Mouse (Mus musculus) CH12.LX (cell line): ENCODE data around the gene Timm17a. TPM values are rescaled to one million over a fixed set of nuclear protein-coding genes. Genes with fewer than 3 reads are reported as not detected.

ENCODE experiments used
- DNase-seq: peaks from one replicate; pipeline ENCODE4 v3.0.0-alpha.2; 2013; ENCODE audit errors: extremely low read depth
- H3K27ac ChIP-seq: 2 replicates; pipeline ENCODE4 v1.5.1; 2012; ENCODE audit warnings: low read depth, mild to moderate bottlenecking, control low read depth, moderate library complexity; ENCODE audit not compliant: insufficient read depth
- H3K27me3 ChIP-seq: replicated peaks from 2 replicates; pipeline ENCODE3; 2012; ENCODE audit warnings: inconsistent platforms
- H3K36me3 ChIP-seq, 2 experiments: replicated peaks in 1 of 2; 2 replicates each; pipeline versions ENCODE3 to v1.6.1; 2012; ENCODE audit warnings: inconsistent platforms in 1 of 2, low read length in 1 of 2, mild to moderate bottlenecking in 1 of 2, mixed read lengths in 1 of 2, moderate library complexity in 1 of 2; ENCODE audit not compliant: control insufficient read depth in 1 of 2, insufficient read depth in 1 of 2
- H3K4me1 ChIP-seq, 2 experiments: 2 replicates each; pipeline ENCODE4 v1.6.1; 2012; ENCODE audit warnings: inconsistent platforms in 1 of 2, moderate library complexity in 1 of 2; ENCODE audit not compliant: insufficient read depth in 2 of 2, control insufficient read depth in 1 of 2
- H3K4me2 ChIP-seq: 2 replicates; pipeline ENCODE4 v1.6.1; 2012; ENCODE audit warnings: low read depth, mild to moderate bottlenecking, control low read depth; ENCODE audit not compliant: poor library complexity, insufficient read depth, severe bottlenecking
- H3K4me3 ChIP-seq, 3 experiments: fragments of 150-350 bp in 1 of 3; sonication (generic) in 1 of 3; replicated peaks in 1 of 3; 2 replicates each; pipeline versions ENCODE3 to v1.5.1; 2011 to 2012; ENCODE audit warnings: low read depth in 2 of 3, low read length in 2 of 3, mild to moderate bottlenecking in 2 of 3, moderate library complexity in 2 of 3, control low read depth in 1 of 3, improper control_type of control experiment in 1 of 3, inconsistent platforms in 1 of 3, mixed read lengths in 1 of 3; ENCODE audit not compliant: poor library complexity in 1 of 3
- H3K79me2 ChIP-seq: replicated peaks from 2 replicates; pipeline ENCODE4 v1.6.1; 2012; ENCODE audit warnings: mild to moderate bottlenecking, moderate library complexity; ENCODE audit not compliant: control insufficient read depth, poor library complexity, insufficient read depth, severe bottlenecking; ENCODE audit errors: extremely low read depth
- H3K9ac ChIP-seq: 2 replicates; pipeline ENCODE4 v1.6.1; 2012; ENCODE audit warnings: low read depth, mild to moderate bottlenecking, control low read depth, moderate library complexity; ENCODE audit not compliant: insufficient read depth
- H3K9me3 ChIP-seq: replicated peaks from 2 replicates; pipeline ENCODE3; 2012; ENCODE audit warnings: low read length, inconsistent platforms, mixed read lengths
- BHLHE40 ChIP-seq: IDR thresholded peaks from 2 replicates; pipeline ENCODE4 v1.6.1; 2011; ENCODE audit warnings: mild to moderate bottlenecking, low read depth, low read length, improper control_type of control experiment
- CHD2 ChIP-seq: IDR thresholded peaks from 2 replicates; pipeline ENCODE4 v1.6.1; 2011; ENCODE audit warnings: low read length, improper control_type of control experiment
- E2F4 ChIP-seq: IDR thresholded peaks from 2 replicates; pipeline ENCODE4 v1.6.1; 2011; ENCODE audit warnings: low read depth, low read length, improper control_type of control experiment; ENCODE audit not compliant: insufficient replicate concordance
- ELF1 ChIP-seq: IDR thresholded peaks from 2 replicates; pipeline ENCODE4 v1.6.1; 2014; ENCODE audit warnings: low read depth, mild to moderate bottlenecking, inconsistent platforms, low read length, improper control_type of control experiment
- GABPA ChIP-seq: IDR thresholded peaks from 2 replicates; pipeline ENCODE4 v1.6.1; 2012; ENCODE audit warnings: low read depth, low read length, improper control_type of control experiment, inconsistent platforms; ENCODE audit not compliant: insufficient replicate concordance
- HCFC1 ChIP-seq: IDR thresholded peaks from 2 replicates; pipeline ENCODE4 v1.6.1; 2012; ENCODE audit warnings: low read depth, mild to moderate bottlenecking, inconsistent platforms, low read length, improper control_type of control experiment
- JUND ChIP-seq: conservative IDR thresholded peaks from 2 replicates; pipeline ENCODE4 v1.6.1; 2011; ENCODE audit warnings: low read depth, low read length, improper control_type of control experiment
- MAX ChIP-seq: IDR thresholded peaks from 2 replicates; pipeline ENCODE4 v1.6.1; 2011; ENCODE audit warnings: low read length, improper control_type of control experiment
- MEF2A ChIP-seq: IDR thresholded peaks from 2 replicates; pipeline ENCODE4 v1.6.1; 2014; ENCODE audit warnings: low read depth, mild to moderate bottlenecking, inconsistent platforms, low read length, improper control_type of control experiment, borderline replicate concordance
- NELFE ChIP-seq: IDR thresholded peaks from 2 replicates; pipeline ENCODE4 v1.6.1; 2011; ENCODE audit warnings: low read depth, low read length, improper control_type of control experiment
- NRF1 ChIP-seq: IDR thresholded peaks from 2 replicates; pipeline ENCODE4 v1.6.1; 2014; ENCODE audit warnings: low read depth, mild to moderate bottlenecking, inconsistent platforms, low read length, improper control_type of control experiment, moderate library complexity
- PAX5 ChIP-seq: IDR thresholded peaks from 2 replicates; pipeline ENCODE4 v1.6.1; 2012; ENCODE audit warnings: low read length, inconsistent platforms, mixed read lengths
- RAD21 ChIP-seq: IDR thresholded peaks from 2 replicates; pipeline ENCODE4 v1.6.1; 2011; ENCODE audit warnings: low read depth, mild to moderate bottlenecking, low read length, improper control_type of control experiment, moderate library complexity
- SIN3A ChIP-seq: IDR thresholded peaks from 2 replicates; pipeline ENCODE4 v1.6.1; 2012; ENCODE audit warnings: low read length, improper control_type of control experiment, inconsistent platforms
- SMC3 ChIP-seq: IDR thresholded peaks from 2 replicates; pipeline ENCODE4 v1.6.1; 2011; ENCODE audit warnings: low read depth, low read length, improper control_type of control experiment
- TCF12 ChIP-seq: IDR thresholded peaks from 2 replicates; pipeline ENCODE4 v1.6.1; 2014; ENCODE audit warnings: low read depth, mild to moderate bottlenecking, inconsistent platforms, low read length, improper control_type of control experiment
- UBTF ChIP-seq: IDR thresholded peaks from 2 replicates; pipeline ENCODE4 v1.6.1; 2012; ENCODE audit warnings: low read depth, mild to moderate bottlenecking, inconsistent platforms, low read length, improper control_type of control experiment, moderate library complexity
- ZKSCAN1 ChIP-seq: IDR thresholded peaks from 2 replicates; pipeline ENCODE4 v1.6.1; 2012; ENCODE audit warnings: low read depth, inconsistent platforms, low read length, improper control_type of control experiment, borderline replicate concordance
- ZNF384 ChIP-seq: IDR thresholded peaks from 2 replicates; pipeline ENCODE4 v1.6.1; 2012; ENCODE audit warnings: low read depth, low read length, improper control_type of control experiment, inconsistent platforms
- dilution Hi-C: fragments of 300-500 bp; cut with MboI; formaldehyde crosslinking; loops from 2 replicates; pipeline ENCODE4 v1.14.3; 2020; ENCODE audit warnings: low sequenced_read_pairs; ENCODE audit not compliant: extremely low pct_unique_long_range_greater_than_20kb, extremely low pct_ligation_motif_present
- in situ Hi-C: fragments of 300-500 bp; cut with MboI; formaldehyde crosslinking; loops from 3 replicates; pipeline ENCODE4 v1.14.3; 2019; ENCODE audit warnings: low sequenced_read_pairs, low pct_ligation_motif_present, low pct_unique_long_range_greater_than_20kb, mixed read lengths
- polyA plus RNA-seq: library from polyadenylated mRNA; unstranded; fragments of >175 nt; gene quantifications from 2 replicates; pipeline ENCODE4 v1.2.1, GENCODE M21; 2012; ENCODE audit warnings: low read depth; ENCODE audit not compliant: insufficient read length
- total RNA-seq, 2 experiments: library from RNA; depleted of rRNA; stranded (reverse); fragments of 300-350 nt in 1 of 2; fragments of >200 nt in 1 of 2; gene quantifications; 2 replicates each; pipeline ENCODE4 v1.2.3; 2012 to 2014

Gene Timm17a
- total and polyA plus RNA-seq, 3 experiments: 126 to 341 (median 238) TPM

DNA sequence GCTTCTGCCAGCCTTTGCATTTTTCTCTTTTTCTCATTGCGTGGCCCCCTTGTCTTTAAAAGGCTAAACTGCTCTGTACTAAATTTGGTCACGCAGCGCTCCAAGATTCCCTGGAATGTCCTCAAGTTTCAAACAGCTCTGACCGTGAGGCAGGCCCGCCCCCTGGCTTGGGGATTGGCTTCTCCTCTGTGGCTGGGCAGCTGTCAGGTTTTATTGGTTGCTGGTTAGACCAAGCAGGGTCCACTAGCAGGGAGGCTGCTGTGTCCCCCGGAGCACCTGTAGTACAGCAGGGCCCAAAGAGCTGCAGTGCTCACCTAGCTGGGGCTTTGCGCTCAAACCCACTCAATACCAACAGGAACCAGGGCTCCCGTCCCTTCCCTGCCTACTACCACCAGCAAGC is 11.0 kb upstream of the Timm17a start, which contains the start of gene Lmod1:
Gene Lmod1 (plus strand): TSS at position 237 of the 400 bp plus-strand sequence.
- no peak within 1 kb of the TSS for H3K9ac ChIP-seq
- peaks cover 0 to 7% of the 10 kb centered on the region in 2 experiments; a peak in 2 of 4 replicates for H3K4me1 ChIP-seq
- H3K27ac ChIP-seq: no peak within 1 kb of the TSS
- H3K79me2 ChIP-seq: no peaks in the 10 kb centered on the region
- dilution Hi-C loops: no loop called here
- peaks cover 2% of the 10 kb centered on the region for H3K9me3 ChIP-seq
- no peak for DNase-seq
- in situ Hi-C loops: no loop called here
- no peak within 1 kb of the TSS for H3K4me3 ChIP-seq
- no peak within 1 kb of the TSS; the same call in 1 of the 2 replicates for H3K4me2 ChIP-seq
- TF ChIP-seq HCFC1: no peak
- TF ChIP-seq UBTF: no peak
- TF ChIP-seq PAX5: no peak
- no peak for TF ChIP-seq GABPA
- no peak for TF ChIP-seq ZNF384
- no peak for TF ChIP-seq BHLHE40
- no peak for TF ChIP-seq CHD2
- TF ChIP-seq SIN3A: no peak
- no peak for TF ChIP-seq TCF12
- TF ChIP-seq JUND: no peak
- no peak for TF ChIP-seq RAD21
- no peak for TF ChIP-seq E2F4
- TF ChIP-seq ELF1: no peak
- TF ChIP-seq MEF2A: no peak
- no peak for TF ChIP-seq NRF1
- TF ChIP-seq SMC3: no peak
- no peaks in the 10 kb centered on the region for H3K36me3 ChIP-seq
- peaks cover 65% of the 10 kb centered on the region for H3K27me3 ChIP-seq

GRCm38 (mm10) chr1:135323367-135323901 is 9.9 kb upstream of the Timm17a start:
- H3K9me3 ChIP-seq: peaks cover 2% of the 10 kb centered on the region
- H3K27me3 ChIP-seq: peaks cover 68% of the 10 kb centered on the region
- no peak for DNase-seq
- in situ Hi-C loops (no loop called here), dilution Hi-C loops (no loop called here)
- H3K27ac ChIP-seq: no peak overlapping the region
- no peak overlapping the region for H3K9ac ChIP-seq
- no peak overlapping the region for H3K4me3 ChIP-seq
- no peaks in the 10 kb centered on the region for H3K36me3 ChIP-seq
- no peak for TF ChIP-seq TCF12
- no peak for TF ChIP-seq ZKSCAN1
- no peak for TF ChIP-seq MAX
- TF ChIP-seq NELFE: no peak
- no peak overlapping the region for H3K4me2 ChIP-seq
- H3K79me2 ChIP-seq: no peaks in the 10 kb centered on the region
- H3K4me1 ChIP-seq: peaks cover 0 to under 1% of the 10 kb centered on the region in 2 experiments; a peak in 1 of 4 replicates
